Mouse (Mus musculus) embryonic fibroblast, embryonic 13.5 days (primary cell): Measurements from ENCODE around the gene Rorb. TPM values are rescaled to one million over a fixed set of nuclear protein-coding genes. Genes with fewer than 3 reads are reported as not detected.

Source experiments
- H3K27ac ChIP-seq: 2 replicates; pipeline ENCODE4 v1.5.1; 2012; ENCODE audit warnings: low read length, control low read depth, inconsistent platforms; ENCODE audit not compliant: insufficient read depth
- H3K4me1 ChIP-seq: 2 replicates; pipeline ENCODE4 v1.6.1; 2011; ENCODE audit warnings: low read length; ENCODE audit not compliant: control insufficient read depth, insufficient read depth
- H3K4me3 ChIP-seq: 2 replicates; pipeline ENCODE4 v1.5.1; 2011; ENCODE audit warnings: mild to moderate bottlenecking, control low read depth, low read length; ENCODE audit not compliant: insufficient read depth
- CTCF ChIP-seq: IDR thresholded peaks from 2 replicates; pipeline ENCODE4 v1.5.1; 2011; ENCODE audit warnings: mild to moderate bottlenecking, control low read depth, low read length, moderate library complexity, borderline replicate concordance; ENCODE audit not compliant: insufficient read depth
- POLR2A ChIP-seq: IDR thresholded peaks from 2 replicates; pipeline ENCODE4 v1.6.1; 2011; ENCODE audit warnings: low read depth, mild to moderate bottlenecking, control low read depth, low read length, moderate library complexity
- polyA plus RNA-seq: library from polyadenylated mRNA; stranded (reverse); fragments of >200 nt; gene quantifications from 2 replicates; pipeline ENCODE4 v1.2.4, GENCODE M21; 2011; ENCODE audit warnings: low read depth; ENCODE audit not compliant: missing spikeins, insufficient read length

The Rorb gene
- polyA plus RNA-seq, 1 experiment: 0.16 TPM

GRCm38 (mm10) chr19:18902041-18902693 is 208.8 kb downstream of the Rorb start:
- no peak overlapping the region for H3K4me3 ChIP-seq

GRCm38 (mm10) chr19:18898238-18898637 is 212.8 kb downstream of the Rorb start:
- TF ChIP-seq POLR2A (no peak), CTCF (no peak)
- no peaks in the 10 kb centered on the region for H3K4me1 ChIP-seq

More at GRCm38 (mm10) chr19:18902041-18902693, 208.8 kb downstream of the Rorb start:
- H3K27ac ChIP-seq: no peak overlapping the region
- TF ChIP-seq CTCF (no peak), POLR2A (no peak)
- no peaks in the 10 kb centered on the region for H3K4me1 ChIP-seq

GRCm38 (mm10) chr19:18890216-18890615 is 220.8 kb downstream of the Rorb start:
- H3K4me3 ChIP-seq: no peak overlapping the region
- H3K27ac ChIP-seq: peak overlapping the region; percentile 33; the same call in 1 of the 2 replicates
- TF ChIP-seq POLR2A: no peak
- TF ChIP-seq CTCF: no peak; the same call in 1 of the 2 replicates
- H3K4me1 ChIP-seq: peaks cover 13% of the 10 kb centered on the region

More at GRCm38 (mm10) chr19:18898238-18898637, 212.8 kb downstream of the Rorb start:
- Histone ChIP-seq H3K27ac (no peak overlapping the region), H3K4me3 (no peak overlapping the region)

GRCm38 (mm10) chr19:18889632-18890031 is 221.4 kb downstream of the Rorb start:
- Histone ChIP-seq H3K27ac (peak overlapping the region; percentile 8; the same call in 1 of the 2 replicates), H3K4me3 (no peak overlapping the region), H3K4me1 (peaks cover 14% of the 10 kb centered on the region)
- TF ChIP-seq CTCF (no peak), POLR2A (no peak)

- TF ChIP-seq CTCF (no peak), POLR2A (no peak)
- Histone ChIP-seq H3K4me3 (no peak overlapping the region), H3K27ac (peak overlapping the region; percentile 8; the same call in 1 of the 2 replicates), H3K4me1 (peaks cover 17% of the 10 kb centered on the region)
Observed at GRCm38 (mm10) chr19:18889117-18889627, 221.8 kb downstream of the Rorb start.

- Histone ChIP-seq H3K27ac (no peak overlapping the region), H3K4me1 (peaks cover 17% of the 10 kb centered on the region), H3K4me3 (no peak overlapping the region)
- no peak for TF ChIP-seq POLR2A
- TF ChIP-seq CTCF: no peak
Observed at GRCm38 (mm10) chr19:18888491-18889116, 222.4 kb downstream of the Rorb start.

- Histone ChIP-seq H3K4me3 (no peak overlapping the region), H3K27ac (no peak overlapping the region), H3K4me1 (peaks cover 17% of the 10 kb centered on the region)
- TF ChIP-seq CTCF: no peak
- TF ChIP-seq POLR2A: no peak
Observed at GRCm38 (mm10) chr19:18887646-18888407, 223.2 kb downstream of the Rorb start.

GRCm38 (mm10) chr19:18881162-18881561 is 229.8 kb downstream of the Rorb start:
- TF ChIP-seq POLR2A (no peak), CTCF (no peak)
- Histone ChIP-seq H3K4me3 (no peak overlapping the region), H3K27ac (no peak overlapping the region), H3K4me1 (0 out of 2 replicates have a peak, but pooled peaks cover 3% of the 10 kb centered on the region)
